Mouse (Mus musculus) CH12F3 (cell line): Measurements from ENCODE around the gene Ifit3b.
"Not testable (repeated sequence)": the region's sequence is repeated elsewhere in the genome, so short reads cannot be mapped to it uniquely, and the experiment has no call there.

Experiments
- in situ Hi-C: fragments of 300-500 bp; cut with MboI; formaldehyde crosslinking; loops from 2 replicates; pipeline ENCODE4 v1.14.3; 2020; ENCODE audit warnings: low sequenced_read_pairs

The Ifit3b gene

DNA sequence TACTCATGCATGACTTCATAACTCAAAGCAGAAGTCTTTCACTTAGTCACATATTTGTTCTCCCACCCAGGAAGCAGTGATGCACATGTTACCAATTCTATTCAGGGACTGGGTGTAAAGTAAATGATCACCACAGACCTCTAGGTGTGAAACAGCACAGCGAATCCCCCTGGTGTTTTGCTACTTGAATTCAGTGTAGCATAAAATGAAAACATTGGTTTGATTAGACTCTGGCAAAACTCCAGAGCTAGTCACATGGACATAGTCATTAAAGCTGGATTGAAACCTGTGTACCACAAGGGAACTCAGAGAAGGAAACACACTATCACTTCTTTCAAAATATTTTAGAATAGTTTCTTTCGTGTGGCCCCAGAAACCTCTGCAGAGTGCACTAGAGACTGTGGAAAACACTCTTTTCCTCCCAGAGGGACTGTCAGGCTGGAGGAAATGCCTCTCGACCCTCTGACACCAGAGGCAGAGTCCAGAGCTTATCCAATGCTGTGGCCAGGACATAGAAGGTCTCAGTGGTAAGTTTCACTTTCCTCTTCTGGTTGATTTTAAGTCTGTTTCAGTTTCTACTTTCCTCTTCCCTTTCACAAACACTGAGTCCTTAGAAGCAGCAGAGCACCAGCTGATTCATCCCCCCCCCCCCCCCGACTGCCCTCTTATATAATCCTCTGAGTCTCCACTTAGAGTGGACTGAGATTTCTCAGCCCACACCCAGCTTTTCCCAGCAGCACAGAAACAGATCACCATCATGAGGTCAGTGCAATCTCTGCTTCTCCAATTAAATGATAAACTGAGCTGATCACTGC, at the start of gene Ifit3b:
Gene Ifit3b, plus strand, starts transcription at position 734 of the 815 bp plus-strand sequence.
- in situ Hi-C loops: not testable (repeated sequence)

DNA sequence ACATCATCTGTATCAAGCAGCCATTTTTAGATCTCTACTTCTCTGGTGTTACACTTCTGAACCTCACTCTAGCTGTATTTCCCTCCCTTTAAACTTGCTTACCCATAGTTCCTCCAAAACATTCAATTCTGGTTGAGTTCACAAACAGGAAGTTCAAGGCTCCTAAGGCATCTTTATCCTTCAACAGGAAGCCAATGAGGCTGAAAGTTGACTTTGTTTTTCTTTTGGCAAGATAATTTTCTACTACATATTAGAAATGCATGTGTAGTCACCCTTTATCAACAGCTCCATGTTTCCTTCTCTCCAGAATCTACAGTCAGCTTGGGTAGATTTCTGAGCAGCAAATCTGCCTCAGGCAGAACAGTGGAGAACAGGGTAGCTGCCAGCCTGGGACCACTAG, 45.2 kb upstream of the Ifit3b start:
- in situ Hi-C loops: no loop called here

DNA sequence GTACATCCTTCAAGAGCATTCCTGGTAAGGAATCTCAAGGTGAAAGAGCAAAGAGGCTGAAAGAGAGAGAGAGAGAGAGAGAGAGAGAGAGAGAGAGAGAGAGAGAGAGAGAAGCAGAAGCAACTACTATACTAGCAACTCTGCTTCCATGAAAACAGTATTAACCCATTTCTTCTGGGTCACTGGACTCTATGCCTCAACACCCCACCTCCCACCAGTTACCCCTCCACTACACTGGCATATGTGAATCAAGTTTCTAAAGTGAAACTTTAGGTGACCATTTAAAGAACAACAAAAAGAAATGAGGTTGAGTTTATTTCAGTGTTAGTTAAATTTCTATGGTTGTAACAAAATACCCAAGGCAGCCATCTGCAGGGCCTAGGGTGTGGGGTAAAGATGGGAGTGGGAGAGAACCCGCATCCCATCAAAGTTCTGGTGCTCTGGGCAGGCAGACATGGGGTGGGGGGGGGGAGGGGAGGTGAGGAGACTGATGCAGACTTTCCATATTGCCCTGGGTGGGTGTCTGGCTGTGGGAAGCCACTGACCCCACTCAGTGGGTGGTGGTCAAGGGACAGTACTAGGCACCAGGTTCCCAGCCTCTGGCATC, 41.5 kb upstream of the Ifit3b start:
- in situ Hi-C loops: no loop called here

DNA sequence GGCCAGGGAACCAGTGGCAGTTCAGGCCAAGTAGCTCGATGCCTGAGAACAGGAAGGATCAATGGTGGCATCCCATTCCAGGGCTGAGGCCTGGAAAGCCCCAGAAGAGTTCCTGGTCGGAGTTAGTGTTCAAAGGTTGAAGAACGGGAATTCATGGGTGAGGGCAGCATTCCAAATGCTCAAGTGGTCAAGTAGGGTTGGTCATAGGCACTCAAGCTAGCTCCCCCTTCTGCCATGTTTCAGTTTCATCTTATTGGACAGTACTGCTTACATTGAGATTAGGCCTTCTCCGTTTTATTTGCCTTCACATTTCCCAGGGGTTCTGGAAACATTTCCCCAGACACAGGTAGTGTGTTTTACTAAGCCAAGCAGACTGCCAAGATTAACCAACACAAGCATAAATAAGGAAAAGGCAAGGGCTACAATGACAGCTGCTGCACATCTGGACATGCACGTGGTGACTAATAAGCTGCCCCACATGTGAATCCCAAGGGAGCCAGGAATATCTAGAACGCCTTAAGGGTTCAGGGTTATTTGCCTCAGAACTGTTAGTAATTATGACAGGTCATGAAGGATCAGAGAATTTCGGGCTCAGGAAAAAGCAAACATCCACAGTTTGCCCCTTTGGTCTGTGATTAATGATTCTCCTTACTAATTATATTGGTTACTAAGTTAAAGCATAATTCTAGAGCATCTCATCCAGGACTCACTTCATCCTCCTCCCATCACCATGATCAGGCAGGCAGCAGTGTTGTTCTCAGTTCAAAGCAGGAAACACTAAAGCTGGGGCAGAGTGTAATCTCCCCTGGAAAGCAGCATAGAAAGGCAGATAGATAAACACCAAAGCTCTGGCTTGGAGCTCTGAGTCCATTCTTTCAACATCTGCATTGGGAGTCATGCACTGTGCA, 38.5 kb upstream of the Ifit3b start:
- in situ Hi-C loops: no loop called here

DNA sequence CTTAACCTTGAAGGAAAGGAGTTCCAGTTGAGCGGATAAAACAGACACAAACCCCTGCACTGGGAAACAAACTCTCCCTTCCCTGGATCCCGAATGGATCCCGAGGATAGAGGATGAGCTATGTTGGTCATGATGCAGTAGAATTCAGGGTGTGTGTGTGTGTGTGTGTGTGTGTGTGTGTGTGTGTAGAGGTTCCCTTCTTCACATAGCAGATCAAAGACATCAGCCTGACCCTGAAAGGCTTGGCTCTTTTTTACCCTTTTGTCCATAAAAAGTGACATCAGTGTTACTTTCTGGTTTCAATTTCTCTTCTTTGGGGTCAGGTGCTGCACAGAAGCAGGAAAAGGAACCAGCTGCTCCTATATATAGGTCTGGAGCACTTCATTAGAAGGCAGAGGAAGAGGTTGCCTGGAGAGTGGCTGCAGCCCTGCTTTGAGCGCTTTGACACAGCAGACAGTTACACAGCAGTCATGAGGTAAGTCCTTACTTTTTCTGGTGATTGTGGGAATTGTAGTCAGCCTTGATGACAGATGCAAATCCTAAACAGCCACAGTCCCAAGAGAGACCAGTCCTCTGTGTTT, 37.8 kb upstream of the Ifit3b start:
- in situ Hi-C loops: no loop called here

DNA sequence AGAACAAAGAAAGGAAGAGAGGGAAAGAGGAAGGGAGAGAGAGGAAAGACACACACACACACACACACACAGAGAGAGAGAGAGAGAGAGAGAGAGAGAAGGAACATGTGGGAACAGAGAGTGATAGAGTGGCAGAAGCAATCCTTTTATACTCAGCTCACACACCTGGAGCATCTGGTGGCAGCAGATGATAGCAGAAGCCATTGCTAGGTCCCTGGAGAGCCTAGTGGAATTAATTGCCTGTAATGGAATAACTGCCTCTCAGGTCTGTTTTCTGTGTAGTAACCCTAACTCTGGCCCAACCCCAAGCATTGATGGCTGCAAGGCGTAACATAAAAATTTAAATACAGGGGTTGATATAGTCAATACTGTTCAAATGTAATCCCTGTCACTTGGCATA, 36.7 kb upstream of the Ifit3b start:
- in situ Hi-C loops: no loop called here

DNA sequence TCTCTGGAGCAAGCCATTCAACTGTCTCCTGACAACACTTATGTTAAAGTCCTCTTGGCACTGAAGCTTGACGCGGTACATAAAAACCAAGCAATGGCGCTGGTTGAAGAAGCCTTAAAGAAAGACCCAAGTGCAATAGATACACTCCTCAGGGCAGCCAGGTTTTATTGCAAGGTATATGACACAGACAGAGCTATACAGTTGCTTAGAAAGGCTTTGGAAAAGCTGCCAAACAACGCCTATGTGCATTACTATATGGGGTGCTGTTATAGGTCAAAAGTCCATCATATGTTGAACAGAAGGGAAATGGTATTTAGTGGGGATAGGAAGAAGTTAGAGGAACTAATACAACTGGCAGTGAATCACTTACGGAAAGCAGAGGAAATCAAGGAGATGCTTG, 34.1 kb upstream of the Ifit3b start:
- in situ Hi-C loops: no loop called here

DNA sequence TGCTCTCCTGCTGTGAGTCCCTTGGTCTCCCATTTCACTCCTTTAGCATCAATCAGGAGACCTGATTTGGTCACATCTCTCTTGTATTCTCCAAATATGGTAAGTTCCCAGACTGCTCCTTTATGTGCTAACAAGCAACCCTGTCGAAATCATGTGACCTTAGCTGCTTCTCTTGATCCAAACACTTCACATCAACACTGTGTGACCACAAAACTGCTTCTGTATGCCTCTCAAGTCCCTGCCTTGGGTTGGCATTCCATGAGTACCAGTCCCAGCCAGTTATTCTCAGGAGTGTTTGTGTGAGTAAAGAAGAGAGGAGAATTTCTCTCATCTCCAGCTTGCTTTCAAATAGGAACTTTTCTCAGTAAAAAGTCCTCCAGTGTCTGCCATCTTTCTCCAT, 30.6 kb upstream of the Ifit3b start:
- in situ Hi-C loops: no loop called here

DNA sequence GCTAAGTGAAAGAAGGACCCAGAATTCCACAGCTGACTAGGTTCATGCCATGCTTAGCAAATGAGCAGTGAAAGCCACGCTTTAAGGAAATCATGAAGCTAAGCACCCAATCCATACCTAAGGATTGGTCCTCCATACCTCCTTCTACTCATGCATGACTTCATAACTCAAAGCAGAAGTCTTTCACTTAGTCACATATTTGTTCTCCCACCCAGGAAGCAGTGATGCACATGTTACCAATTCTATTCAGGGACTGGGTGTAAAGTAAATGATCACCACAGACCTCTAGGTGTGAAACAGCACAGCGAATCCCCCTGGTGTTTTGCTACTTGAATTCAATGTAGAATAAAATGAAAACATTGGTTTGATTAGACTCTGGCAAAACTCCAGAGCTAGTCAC, 25.1 kb upstream of the Ifit3b start:
- in situ Hi-C loops: not testable (repeated sequence)

DNA sequence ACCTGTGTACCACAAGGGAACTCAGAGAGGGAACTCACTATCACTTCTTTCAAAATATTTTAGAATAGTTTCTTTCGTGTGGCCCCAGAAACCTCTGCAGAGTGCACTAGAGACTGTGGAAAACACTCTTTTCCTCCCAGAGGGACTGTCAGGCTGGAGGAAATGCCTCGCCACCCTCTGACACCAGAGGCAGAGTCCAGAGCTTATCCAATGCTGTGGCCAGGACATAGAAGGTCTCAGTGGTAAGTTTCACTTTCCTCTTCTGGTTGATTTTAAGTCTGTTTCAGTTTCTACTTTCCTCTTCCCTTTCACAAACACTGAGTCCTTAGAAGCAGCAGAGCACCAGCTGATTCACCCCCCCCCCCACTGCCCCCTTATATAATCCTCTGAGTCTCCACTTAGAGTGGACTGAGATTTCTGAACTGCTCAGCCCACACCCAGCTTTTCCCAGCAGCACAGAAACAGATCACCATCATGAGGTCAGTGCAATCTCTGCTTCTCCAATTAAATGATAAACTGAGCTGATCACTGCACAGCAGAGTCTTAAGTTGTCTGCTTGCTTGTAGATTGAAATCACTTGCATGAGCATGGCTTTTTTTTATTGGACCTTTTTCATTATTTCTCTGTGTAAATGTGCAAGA, 24.5 kb upstream of the Ifit3b start, which contains the start of gene Ifit3:
Gene Ifit3, plus strand, starts transcription at position 406 of the 641 bp plus-strand sequence.
- in situ Hi-C loops: not testable (repeated sequence)

DNA sequence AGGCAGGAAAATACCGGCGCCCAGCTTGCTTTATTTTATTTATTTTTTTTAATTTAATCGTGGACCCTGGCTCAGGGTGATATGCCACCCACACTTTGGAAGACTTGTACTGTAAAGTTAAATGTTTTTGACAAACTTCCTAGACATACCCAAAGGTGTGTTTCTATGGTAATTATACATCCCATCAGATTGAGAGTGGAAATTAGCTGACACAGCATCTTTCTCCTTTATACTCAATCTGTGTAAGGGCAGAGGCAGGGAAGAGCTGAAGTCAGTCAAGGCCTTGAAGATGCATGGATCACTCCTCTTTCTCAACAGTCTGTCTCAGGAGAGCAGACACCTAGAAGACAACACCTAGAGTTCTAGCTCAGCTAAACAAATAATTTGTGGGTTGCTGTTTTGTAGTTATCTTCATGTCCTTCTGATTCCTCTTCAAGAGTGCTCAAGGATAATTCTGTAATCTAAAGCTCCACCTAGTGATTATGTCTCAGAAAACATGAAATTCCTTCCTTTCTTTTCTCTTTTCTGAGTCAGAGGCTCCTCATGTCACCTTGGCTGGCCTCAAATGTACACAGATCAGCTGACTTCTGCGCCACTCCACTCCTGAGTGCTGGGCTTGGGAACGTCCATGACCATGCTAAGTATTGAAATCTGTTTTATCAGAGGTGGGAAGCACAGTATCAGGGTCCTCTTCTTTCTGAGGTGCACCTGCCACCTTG, 21.9 kb upstream of the Ifit3b start:
- in situ Hi-C loops: not testable (repeated sequence)

DNA sequence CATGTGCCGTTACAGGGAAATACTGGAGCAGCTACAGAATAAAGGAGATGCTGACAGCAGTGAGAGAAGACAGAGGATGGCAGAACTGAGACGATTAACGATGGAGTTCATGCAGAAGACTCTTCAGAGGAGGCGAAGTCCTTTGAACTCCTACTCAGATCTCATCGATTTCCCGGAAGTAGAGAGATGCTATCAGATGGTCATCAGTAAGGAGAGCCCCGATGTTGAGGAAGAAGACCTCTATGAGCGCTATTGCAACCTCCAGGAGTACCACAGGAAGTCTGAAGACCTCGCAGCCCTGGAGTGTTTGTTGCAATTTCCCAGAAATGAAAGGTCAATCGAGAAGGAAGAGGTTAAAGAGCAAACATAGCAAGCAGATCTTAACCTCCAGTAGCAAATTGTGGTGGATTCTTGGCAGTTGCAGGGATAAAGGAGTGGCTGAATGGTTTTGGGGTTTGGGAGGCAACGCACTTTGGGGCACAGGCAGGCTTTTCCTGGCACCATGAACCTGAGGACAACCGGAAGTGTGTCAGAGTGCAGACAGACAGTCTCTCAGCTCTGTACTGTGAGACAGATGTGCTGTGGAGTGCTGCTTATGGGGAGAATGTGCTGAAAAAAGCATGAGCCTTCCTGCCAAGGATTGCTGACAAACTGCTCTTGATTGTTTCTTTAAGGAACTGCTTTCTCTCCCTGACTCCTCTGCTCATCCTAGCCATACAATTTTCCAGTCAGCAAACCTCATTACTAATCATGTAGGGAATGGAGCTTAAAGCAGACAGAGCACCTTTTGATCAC, 19.7 kb upstream of the Ifit3b start:
- in situ Hi-C loops: not testable (repeated sequence)

DNA sequence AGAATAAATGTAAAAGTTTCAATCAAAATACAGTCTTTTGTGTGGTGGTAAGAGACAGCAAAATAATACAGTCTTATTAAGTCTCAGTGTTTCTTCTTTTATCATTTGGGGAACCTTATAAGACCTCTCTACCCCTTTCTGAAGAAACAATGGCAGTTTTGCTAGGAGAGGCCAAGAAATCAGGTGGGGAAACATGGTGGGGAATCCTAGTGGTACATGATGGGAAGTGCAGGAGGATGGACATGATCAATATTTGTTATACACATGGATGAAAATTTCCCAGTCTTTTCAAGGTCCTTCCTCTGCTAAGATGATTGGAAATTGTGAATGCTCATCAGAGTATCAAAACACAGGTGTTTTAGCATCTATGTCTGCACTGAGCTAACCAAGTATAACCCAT, 18.8 kb upstream of the Ifit3b start:
- in situ Hi-C loops: no loop called here

DNA sequence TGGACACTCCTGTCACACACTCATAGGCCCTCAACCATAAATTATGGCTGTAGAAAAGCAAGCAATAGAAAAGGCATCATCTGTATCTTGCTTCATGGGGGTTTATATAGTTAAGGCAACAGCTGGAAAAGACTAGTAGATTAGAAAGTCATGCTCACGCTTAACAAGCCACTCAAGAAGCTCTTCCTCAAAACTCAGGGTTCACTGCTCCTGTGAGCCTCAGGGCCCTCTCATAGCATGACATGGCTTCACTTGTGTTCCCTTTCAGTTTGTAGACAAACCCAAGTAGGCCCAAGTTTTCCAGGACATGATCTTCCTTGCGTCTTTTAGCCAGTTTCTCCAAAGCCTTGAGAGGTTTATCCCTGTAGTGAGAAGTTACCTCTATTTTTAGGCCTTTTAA, 14.3 kb upstream of the Ifit3b start:
- in situ Hi-C loops: no loop called here

DNA sequence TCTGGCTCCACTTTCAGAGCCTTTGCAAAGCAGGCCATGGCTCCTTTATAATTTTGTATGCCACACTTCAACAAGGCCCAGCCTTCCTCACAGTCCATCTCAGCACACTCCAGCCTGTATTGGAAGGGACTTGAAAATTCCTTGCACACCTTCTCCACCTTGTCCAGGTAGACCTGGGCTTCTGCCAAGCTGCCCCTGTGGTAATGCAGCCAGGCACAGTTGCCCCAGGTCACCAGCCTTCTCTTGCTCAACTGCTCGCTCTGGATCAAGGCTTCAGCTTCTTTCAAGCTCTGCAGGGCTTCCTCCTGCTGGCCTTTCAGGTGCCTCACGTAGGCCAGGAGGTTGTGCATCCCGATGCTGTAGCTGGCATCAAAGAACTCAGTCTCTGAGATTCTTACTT, 13.2 kb upstream of the Ifit3b start:
- in situ Hi-C loops: not testable (repeated sequence)

DNA sequence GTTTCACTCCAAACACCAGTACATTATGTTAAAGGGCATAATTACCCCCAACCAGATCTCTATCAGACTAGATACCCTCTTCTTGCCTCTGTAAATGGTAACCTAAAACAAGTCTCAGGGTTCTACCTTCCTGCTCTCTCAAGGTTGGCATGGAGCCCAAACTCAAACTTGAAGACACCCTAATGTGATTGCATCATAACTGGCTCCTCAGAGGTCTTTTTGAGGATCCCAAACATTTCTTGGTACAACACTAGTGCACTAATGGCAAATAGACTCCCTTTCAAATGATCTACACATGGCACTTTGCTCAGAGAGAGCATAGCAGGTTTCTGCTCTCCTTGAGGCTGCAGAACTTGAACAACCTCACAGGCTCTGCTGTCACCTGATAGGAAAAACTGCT, 11.0 kb upstream of the Ifit3b start:
- in situ Hi-C loops: no loop called here

DNA sequence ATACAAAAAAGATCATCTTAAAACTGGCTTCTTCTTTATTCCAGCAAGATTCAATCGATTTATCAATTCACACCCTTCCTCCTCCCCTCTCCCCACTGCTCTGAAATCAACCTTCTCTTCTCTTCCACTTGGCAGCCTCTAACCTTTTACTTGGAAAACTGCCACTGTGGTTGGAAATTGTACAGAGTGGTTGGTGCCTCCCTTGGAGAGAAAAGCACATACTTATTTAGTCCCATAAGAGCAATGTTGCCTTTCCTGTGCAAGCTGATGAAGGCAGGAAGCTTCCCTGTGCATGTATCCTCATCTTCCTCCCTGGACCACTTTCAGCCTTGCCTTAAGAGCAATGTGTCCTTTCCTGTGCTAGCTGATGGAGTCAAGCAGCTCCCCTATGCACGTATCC, 9.4 kb upstream of the Ifit3b start:
- in situ Hi-C loops: no loop called here

DNA sequence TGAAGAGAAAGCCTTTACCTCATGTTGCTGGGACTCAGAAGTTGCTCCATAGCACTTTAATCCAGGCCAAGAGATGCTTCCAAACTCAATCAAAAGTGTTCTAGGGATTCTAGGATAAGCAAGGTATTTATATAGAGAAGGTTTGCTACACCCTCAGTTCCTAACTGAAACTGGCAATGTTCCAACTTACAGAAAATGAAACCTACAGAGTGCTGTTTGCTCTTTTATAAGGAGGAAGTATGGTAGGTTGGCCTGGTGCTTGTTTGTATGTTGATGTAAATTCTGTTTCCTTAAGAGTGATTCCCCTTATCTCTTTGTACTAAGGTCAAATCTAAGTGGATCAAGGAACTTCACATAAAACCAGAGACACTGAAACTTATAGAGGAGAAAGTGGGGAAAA, 8.5 kb upstream of the Ifit3b start:
- in situ Hi-C loops: not testable (repeated sequence)

DNA sequence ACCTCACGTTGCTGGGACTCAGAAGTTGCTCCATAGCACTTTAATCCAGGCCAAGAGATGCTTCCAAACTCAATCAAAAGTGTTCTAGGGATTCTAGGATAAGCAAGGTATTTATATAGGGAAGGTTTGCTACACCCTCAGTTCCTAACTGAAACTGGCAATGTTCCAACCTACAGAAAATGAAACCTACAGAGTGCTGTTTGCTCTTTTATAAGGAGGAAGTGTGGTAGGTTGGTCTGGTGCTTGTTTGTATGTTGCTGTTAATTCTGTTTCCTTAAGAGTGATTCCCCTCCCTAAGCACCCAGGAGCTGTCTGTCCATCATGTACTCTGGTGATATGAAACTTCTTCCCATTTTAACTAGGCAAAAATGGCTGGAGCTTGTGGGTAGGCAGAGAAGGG, 5.9 kb upstream of the Ifit3b start, which contains the start of gene Ifit1bl1:
Gene Ifit1bl1, minus strand, starts transcription at position 69 of the 400 bp plus-strand sequence.
- in situ Hi-C loops: not testable (repeated sequence)
